Mouse (Mus musculus) liver, postnatal 0 days (tissue): ENCODE results near the gene Morc2a.

Experiments used
- CTCF ChIP-seq: sonication (generic); IDR thresholded peaks from 2 replicates; pipeline ENCODE4 v1.5.1; 2016; ENCODE audit warnings: antibody characterized with exemption, low read depth
- EP300 ChIP-seq: IDR thresholded peaks from 2 replicates; pipeline ENCODE4 v1.6.1; 2016; ENCODE audit warnings: antibody characterized with exemption, low read depth, mild to moderate bottlenecking

DNA sequence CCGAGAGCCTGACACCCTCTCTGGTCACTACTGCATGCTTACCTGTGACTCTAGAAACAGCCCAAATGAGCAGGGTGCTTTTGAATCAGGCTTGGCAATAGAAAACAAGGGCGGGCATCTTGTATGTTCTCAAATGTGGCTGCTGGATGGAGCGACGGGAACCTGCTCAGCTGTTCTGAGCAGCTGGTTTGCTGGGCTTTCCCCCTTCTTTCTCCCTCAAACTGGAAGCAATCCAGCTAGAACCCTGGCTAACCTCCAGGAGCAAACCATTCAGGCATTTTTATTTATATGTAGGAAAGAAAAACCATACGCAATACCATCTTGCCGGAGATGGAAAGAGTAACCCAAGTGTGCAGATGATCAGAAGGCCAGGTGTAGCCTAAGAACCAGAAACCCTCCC, 67.7 kb downstream of the Morc2a start:
- TF ChIP-seq CTCF (no peak), EP300 (no peak)
